Mouse (Mus musculus): ENCODE results near the gene Sesn2.

DNA sequence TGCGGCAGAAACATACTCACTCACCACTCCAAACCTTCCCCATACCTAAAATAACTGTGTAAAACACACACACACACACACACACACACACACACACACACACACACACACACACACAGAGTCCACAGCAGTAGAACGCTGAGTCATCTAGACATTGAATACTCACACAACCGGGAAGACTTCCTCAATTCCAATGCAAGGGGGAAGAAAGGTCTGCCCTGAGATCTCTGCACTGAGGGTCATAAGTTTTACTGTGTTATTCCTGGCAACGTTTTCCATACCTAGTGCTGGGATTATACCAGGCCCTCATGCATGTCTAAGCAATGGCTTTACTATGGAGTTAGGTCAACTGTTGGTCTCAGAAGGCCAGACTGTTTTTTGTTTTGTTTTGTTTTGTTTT, 19.0 kb upstream of the Sesn2 start:
- TF ChIP-seq CTCF (IDR thresholded peaks at IDR 0.05; ENCODE audit: borderline replicate concordance, insufficient read depth, low read depth, low read length) (no peak), POLR2A (IDR thresholded peaks at IDR 0.05; ENCODE audit: borderline replicate concordance, insufficient read depth, low read length) (no peak)
